ENCODE assay signal across 24 mouse cellular contexts in genomic region chr16:25899657-25900056, GRCm38 (mm10).
DNase-seq lines count a peak whose midpoint lies in the region; ATAC-seq lines count a peak whose summit lies in the region.
"Had no signal": no experiment of that assay in that cellular context is flagged by ENCODE, and none has a peak within 500 bp of the region (broad histone marks: within the 10 kb centered on the region; RNA-seq: fewer than 3 reads in every experiment).

No protein-coding gene starts in this region.

- no peaks in the 10 kb centered on the region for H3K9me3 ChIP-seq in lung, embryonic 16.5 days (ENCODE audit: control insufficient read depth, low read length)
- H3K9me3 ChIP-seq: embryonic facial prominence, embryonic 10.5 days; forebrain, embryonic 13.5 days; G1E; heart, embryonic 10.5 days; heart, embryonic 15.5 days; hindbrain, embryonic 13.5 days had no signal

- DNase-seq in kidney, postnatal 36 days: peak; percentile 18 to 19
- no peak for DNase-seq in kidney, adult 18-20 months
- DNase-seq in lung, postnatal 25 days (ENCODE audit: low spot score): no peak
- DNase-seq in large intestine, adult 2 months (ENCODE audit: low read depth, low spot score): peak; percentile 10
- DNase-seq in lung, postnatal 36 days: peak; percentile 19
- no peak for DNase-seq in layer of hippocampus, adult 9-10 months (ENCODE audit: low spot score)
- no peak for DNase-seq in embryo, embryonic 10.5 days (ENCODE audit: low spot score)
- DNase-seq: B cell, adult 2 months; cerebellum, adult 11-12 months; cerebellum, adult 9-10 months; cerebellum, postnatal 36 days; forebrain, postnatal 0 days; gastrocnemius, adult 2 months; gastrocnemius, postnatal 25 days; heart, adult 18-20 months; heart, postnatal 14 days had no signal

- H3K36me3 ChIP-seq in lung, embryonic 16.5 days (ENCODE audit: control insufficient read depth, insufficient read depth, low read length): no peaks in the 10 kb centered on the region
- H3K36me3 ChIP-seq: embryonic facial prominence, embryonic 10.5 days; G1E; heart, embryonic 10.5 days; heart, embryonic 15.5 days; hindbrain, embryonic 13.5 days had no signal

- no peak overlapping the region for H3K4me2 ChIP-seq in lung, embryonic 16.5 days (ENCODE audit: low read depth, low read length)
- H3K4me2 ChIP-seq: forebrain, embryonic 13.5 days; heart, embryonic 15.5 days; hindbrain, embryonic 13.5 days had no signal

- peaks cover 4% of the 10 kb centered on the region; the same call in 1 of the 2 replicates for H3K4me1 ChIP-seq in lung, embryonic 16.5 days (replicated peaks; ENCODE audit: control insufficient read depth, insufficient read depth, low read length)
- H3K4me1 ChIP-seq: embryonic facial prominence, embryonic 10.5 days; heart, embryonic 10.5 days; heart, embryonic 15.5 days had no signal

- no peaks in the 10 kb centered on the region for H3K27me3 ChIP-seq in lung, embryonic 16.5 days (ENCODE audit: control insufficient read depth, insufficient read depth, low read depth, low read length)
- H3K27me3 ChIP-seq: forebrain, embryonic 13.5 days; heart, embryonic 15.5 days; hindbrain, embryonic 13.5 days had no signal

- WGBS in lung, embryonic 16.5 days: 49% methylated on average over 2 of the region's 2 CpGs
- 28% methylated on average over 2 of the region's 2 CpGs for WGBS in large intestine, adult 2 months

- peak; percentile 29; the same call in 1 of the 2 replicates for ATAC-seq in lung, embryonic 16.5 days (ENCODE audit: low read depth)
- ATAC-seq: CD4-positive, CD25-positive, alpha-beta regulatory T cell, adult 4 months; forebrain, embryonic 13.5 days; forebrain, postnatal 0 days had no signal

- peak overlapping the region; percentile 55 for H3K27ac ChIP-seq in lung, embryonic 16.5 days (ENCODE audit: low read length)
- H3K27ac ChIP-seq: embryonic facial prominence, embryonic 10.5 days; forebrain, embryonic 13.5 days; gastrocnemius, adult 2 months; heart, embryonic 10.5 days; heart, embryonic 15.5 days; hindbrain, embryonic 13.5 days had no signal

- no peak overlapping the region for H3K4me3 ChIP-seq in lung, embryonic 16.5 days (ENCODE audit: low read length)
- H3K4me3 ChIP-seq: embryonic facial prominence, embryonic 10.5 days; forebrain, embryonic 13.5 days; gastrocnemius, adult 2 months; heart, embryonic 10.5 days; heart, embryonic 15.5 days; hindbrain, embryonic 13.5 days had no signal

- no peak overlapping the region for H3K9ac ChIP-seq in lung, embryonic 16.5 days (ENCODE audit: low read length)
- H3K9ac ChIP-seq: forebrain, embryonic 13.5 days; forebrain, postnatal 0 days; heart, embryonic 15.5 days; hindbrain, embryonic 13.5 days had no signal

Comparison
In these comparisons a context has a peak if more than half of its experiments do, and no peak if none do; other contexts are left out.
1. DNase-seq: peak in kidney, postnatal 36 days (2 of 2), large intestine, adult 2 months (single experiment) and lung, postnatal 36 days (single experiment); none in kidney, adult 18-20 months (single experiment), lung, postnatal 25 days (single experiment), layer of hippocampus, adult 9-10 months (single experiment) and embryo, embryonic 10.5 days (single experiment).